Mouse (Mus musculus) olfactory bulb, adult 2 months (tissue): ENCODE measurements around the gene Gm49486. TPM values are rescaled to one million over a fixed set of nuclear protein-coding genes. Genes with fewer than 3 reads are reported as not detected.
A peak's percentile ranks its signal among the peaks of the same experiment; 100 is the strongest.

Experiments used
- H3K27ac ChIP-seq: fragments of 200-500 bp; 2 replicates; pipeline ENCODE4 v1.5.1; 2012; ENCODE audit warnings: low read depth, low read length; ENCODE audit not compliant: insufficient read depth
- H3K4me1 ChIP-seq: fragments of 200-500 bp; 2 replicates; pipeline ENCODE4 v1.6.1; 2012; ENCODE audit warnings: low read length; ENCODE audit not compliant: control insufficient read depth, insufficient read depth
- H3K4me3 ChIP-seq: fragments of 200-500 bp; 2 replicates; pipeline ENCODE4 v1.5.1; 2012; ENCODE audit warnings: mild to moderate bottlenecking, low read depth, low read length, moderate library complexity; ENCODE audit not compliant: insufficient read depth
- CTCF ChIP-seq: fragments of 200-500 bp; IDR thresholded peaks from 2 replicates; pipeline ENCODE4 v1.5.1; 2012; ENCODE audit warnings: low read depth, mild to moderate bottlenecking, low read length, moderate library complexity; ENCODE audit not compliant: insufficient read depth
- POLR2A ChIP-seq: fragments of 200-500 bp; IDR thresholded peaks from 2 replicates; pipeline ENCODE4 v1.6.1; 2012; ENCODE audit warnings: mild to moderate bottlenecking, low read depth, low read length, moderate library complexity; ENCODE audit not compliant: insufficient read depth
- WGBS: fragments of 180-500 bp; shearing (Covaris S2); methylation state at CpG from one replicate; pipeline ENCODE4 v1.1.7; 2018; 5-methylcytosine and 5-hydroxymethylcytosine counted together
- polyA plus RNA-seq: library from polyadenylated mRNA; stranded (reverse); fragments of >200 nt; gene quantifications from 2 replicates; pipeline ENCODE4 v1.2.4, GENCODE M21; 2012; ENCODE audit warnings: low replicate concordance; ENCODE audit not compliant: missing spikeins, insufficient read depth, insufficient read length

The Gm49486 gene
- not detected in 2 replicates for polyA plus RNA-seq

- WGBS, result under 1% methylated on average over 51 of the region's 51 CpGs
- Histone ChIP-seq H3K27ac (peak within 1 kb of the TSS; percentile 99), H3K4me1 (peaks cover 12% of the 10 kb centered on the region), H3K4me3 (peak within 1 kb of the TSS; percentile 71)
- TF ChIP-seq CTCF, result no peak
- TF ChIP-seq POLR2A, result peak; percentile 64; the same call in 1 of the 2 replicates
Observed at GRCm38 (mm10) chr15:79229058-79229821, at the start of gene Gm49486, which contains the start of gene Pick1. Gene Gm49486, plus strand, starts transcription at chr15:79229391. Gene Pick1, plus strand, starts transcription at chr15:79229173.

- Histone ChIP-seq H3K4me1 (no peaks in the 10 kb centered on the region), H3K27ac (no peak overlapping the region), H3K4me3 (no peak overlapping the region)
- WGBS, result 60% methylated on average over 10 of the region's 10 CpGs
- no peak for TF ChIP-seq POLR2A
- no peak for TF ChIP-seq CTCF
Observed at GRCm38 (mm10) chr15:79185213-79185612, 44.0 kb upstream of the Gm49486 start.

GRCm38 (mm10) chr15:79187819-79188218, 41.4 kb upstream of the Gm49486 start:
- Histone ChIP-seq H3K4me3 (no peak overlapping the region), H3K27ac (no peak overlapping the region), H3K4me1 (peaks cover 7% of the 10 kb centered on the region)
- 93% methylated on average over 8 of the region's 8 CpGs for WGBS
- TF ChIP-seq POLR2A, result no peak

- TF ChIP-seq CTCF (no peak), POLR2A (no peak)
- peaks cover 25% of the 10 kb centered on the region for H3K4me1 ChIP-seq
- WGBS, result 100% methylated on average over 2 of the region's 2 CpGs
- H3K4me3 ChIP-seq, result no peak overlapping the region
- no peak overlapping the region for H3K27ac ChIP-seq
Observed at GRCm38 (mm10) chr15:79191426-79191825, 37.8 kb upstream of the Gm49486 start.

GRCm38 (mm10) chr15:79192450-79192849, 36.7 kb upstream of the Gm49486 start:
- peaks cover 25% of the 10 kb centered on the region for H3K4me1 ChIP-seq
- no peak overlapping the region for H3K4me3 ChIP-seq
- 49% methylated on average over 6 of the region's 6 CpGs for WGBS
- TF ChIP-seq CTCF, result no peak
- TF ChIP-seq POLR2A, result no peak
- H3K27ac ChIP-seq, result peak overlapping the region; percentile 39; the same call in 1 of the 2 replicates

- Histone ChIP-seq H3K4me1 (peaks cover 25% of the 10 kb centered on the region), H3K4me3 (no peak overlapping the region), H3K27ac (peak overlapping the region; percentile 69)
- WGBS, result 11% methylated on average over 26 of the region's 27 CpGs
- TF ChIP-seq CTCF (no peak), POLR2A (no peak)
Observed at GRCm38 (mm10) chr15:79192885-79193845, 36.0 kb upstream of the Gm49486 start.

GRCm38 (mm10) chr15:79194048-79194447, 35.1 kb upstream of the Gm49486 start:
- 83% methylated on average over 9 of the region's 9 CpGs for WGBS
- TF ChIP-seq POLR2A (no peak), CTCF (no peak)
- peak overlapping the region; percentile 69; the same call in 1 of the 2 replicates for H3K27ac ChIP-seq
- no peak overlapping the region for H3K4me3 ChIP-seq
- peaks cover 25% of the 10 kb centered on the region for H3K4me1 ChIP-seq

GRCm38 (mm10) chr15:79194946-79195345, 34.2 kb upstream of the Gm49486 start:
- Histone ChIP-seq H3K4me1 (peaks cover 25% of the 10 kb centered on the region), H3K4me3 (no peak overlapping the region), H3K27ac (peak overlapping the region; percentile 17; the same call in 1 of the 2 replicates)
- 88% methylated on average over 2 of the region's 2 CpGs for WGBS
- no peak for TF ChIP-seq CTCF
- TF ChIP-seq POLR2A, result no peak

GRCm38 (mm10) chr15:79195492-79195891, 33.7 kb upstream of the Gm49486 start:
- Histone ChIP-seq H3K4me3 (no peak overlapping the region), H3K27ac (no peak overlapping the region), H3K4me1 (peaks cover 25% of the 10 kb centered on the region)
- TF ChIP-seq CTCF (no peak), POLR2A (no peak)
- 88% methylated on average over 8 of the region's 8 CpGs for WGBS
